Mouse (Mus musculus) lung, embryonic 14.5 days (tissue): ENCODE measurements around the gene Tns3. TPM values are rescaled to one million over a fixed set of nuclear protein-coding genes. Genes with fewer than 3 reads are reported as not detected.

Experiments
- ATAC-seq: fragments of 200-750 bp; cut with Nextera tagmentation; 2 replicates; pipeline ENCODE4 v1.8.0; 2017; ENCODE audit warnings: mild to moderate bottlenecking, moderate TSS enrichment, moderate library complexity; ENCODE audit not compliant: insufficient read depth
- DNase-seq: peaks from one replicate; pipeline ENCODE4 v3.0.0-alpha.2; 2015
- H3K27ac ChIP-seq: fragments of 300-500 bp; sonication (generic); 2 replicates; pipeline ENCODE4 v1.5.1; 2014; ENCODE audit warnings: low read depth, mild to moderate bottlenecking, moderate library complexity
- H3K27me3 ChIP-seq: fragments of 300-500 bp; sonication (generic); 2 replicates; pipeline ENCODE4 v1.6.1; 2014; ENCODE audit warnings: low read length, control low read depth; ENCODE audit not compliant: insufficient read depth
- H3K36me3 ChIP-seq: fragments of 300-500 bp; sonication (generic); 2 replicates; pipeline ENCODE4 v1.6.1; 2014; ENCODE audit warnings: control low read depth; ENCODE audit not compliant: insufficient read depth
- H3K4me1 ChIP-seq: fragments of 300-500 bp; sonication (generic); 2 replicates; pipeline ENCODE4 v1.6.1; 2014; ENCODE audit warnings: antibody characterized with exemption, control low read depth; ENCODE audit not compliant: insufficient read depth
- H3K4me2 ChIP-seq: fragments of 300-500 bp; sonication (generic); 2 replicates; pipeline ENCODE4 v1.6.1; 2014; ENCODE audit warnings: mild to moderate bottlenecking
- H3K4me3 ChIP-seq: fragments of 300-500 bp; sonication (generic); 2 replicates; pipeline ENCODE4 v1.5.1; 2014; ENCODE audit warnings: low read depth, low read length
- H3K9ac ChIP-seq: fragments of 300-500 bp; sonication (generic); 2 replicates; pipeline ENCODE4 v1.6.1; 2014
- H3K9me3 ChIP-seq: fragments of 300-500 bp; sonication (generic); 2 replicates; pipeline ENCODE4 v1.6.1; 2016; ENCODE audit warnings: low read depth, low read length, control low read depth
- CTCF ChIP-seq: IDR thresholded peaks from 2 replicates; pipeline ENCODE4 v1.5.1; 2016; ENCODE audit warnings: antibody characterized with exemption, low read depth
- whole genome bisulfite sequencing: fragments of 180-500 bp; shearing (Covaris S2); extraction: QIAGEN DNeasy Blood & Tissue Kit; methylation state at CpG from one replicate; pipeline ENCODE4 v1.1.7; 2014; 5-methylcytosine and 5-hydroxymethylcytosine counted together
- polyA plus RNA-seq: library from polyadenylated mRNA; unstranded; fragments of >200 nt; fragmentation: Nextera tagmentation; extraction: Ambion mirVana; gene quantifications from 2 replicates; pipeline ENCODE4 v1.2.1, GENCODE M21; 2014

Gene Tns3
- polyA plus RNA-seq, 1 experiment from 2014 or later, result 41.0 TPM

DNA sequence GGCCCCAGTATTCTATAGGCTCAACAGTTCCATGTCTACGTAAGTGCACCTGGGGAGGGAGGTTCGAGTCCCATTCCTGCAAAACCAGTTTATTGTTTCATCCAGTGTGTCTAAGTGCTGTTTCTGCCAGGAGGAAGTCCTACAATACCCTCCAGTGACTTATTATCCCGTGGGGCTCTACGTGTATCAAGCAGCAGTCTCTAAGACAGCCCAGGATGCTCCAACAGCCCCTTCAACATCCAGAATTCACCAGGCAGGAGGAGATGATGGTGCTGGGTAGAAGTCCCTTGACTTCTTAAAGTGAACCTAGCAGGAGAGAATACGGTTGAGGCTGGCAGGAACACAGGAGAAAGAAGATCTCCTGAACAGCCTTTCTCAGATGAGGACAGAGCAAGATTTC is 462 bp upstream of the Tns3 start:
- Histone ChIP-seq H3K9me3 (no peaks in the 10 kb centered on the region), H3K4me3 (peak overlapping the region; percentile 86), H3K36me3 (no peaks in the 10 kb centered on the region; the same call in 1 of the 2 replicates), H3K27me3 (no peaks in the 10 kb centered on the region), H3K4me2 (peak overlapping the region; percentile 87), H3K9ac (peak overlapping the region; percentile 96), H3K4me1 (peaks cover 23% of the 10 kb centered on the region), H3K27ac (peak overlapping the region; percentile 98)
- ATAC-seq (no peak), DNase-seq (no peak)
- no peak; the same call in 1 of the 2 replicates for TF ChIP-seq CTCF
- WGBS, result 32% methylated on average over 5 of the region's 5 CpGs

GRCm38 (mm10) chr11:8663444-8664392 is 617 bp downstream of the Tns3 start:
- peak; percentile 82 for DNase-seq

DNA sequence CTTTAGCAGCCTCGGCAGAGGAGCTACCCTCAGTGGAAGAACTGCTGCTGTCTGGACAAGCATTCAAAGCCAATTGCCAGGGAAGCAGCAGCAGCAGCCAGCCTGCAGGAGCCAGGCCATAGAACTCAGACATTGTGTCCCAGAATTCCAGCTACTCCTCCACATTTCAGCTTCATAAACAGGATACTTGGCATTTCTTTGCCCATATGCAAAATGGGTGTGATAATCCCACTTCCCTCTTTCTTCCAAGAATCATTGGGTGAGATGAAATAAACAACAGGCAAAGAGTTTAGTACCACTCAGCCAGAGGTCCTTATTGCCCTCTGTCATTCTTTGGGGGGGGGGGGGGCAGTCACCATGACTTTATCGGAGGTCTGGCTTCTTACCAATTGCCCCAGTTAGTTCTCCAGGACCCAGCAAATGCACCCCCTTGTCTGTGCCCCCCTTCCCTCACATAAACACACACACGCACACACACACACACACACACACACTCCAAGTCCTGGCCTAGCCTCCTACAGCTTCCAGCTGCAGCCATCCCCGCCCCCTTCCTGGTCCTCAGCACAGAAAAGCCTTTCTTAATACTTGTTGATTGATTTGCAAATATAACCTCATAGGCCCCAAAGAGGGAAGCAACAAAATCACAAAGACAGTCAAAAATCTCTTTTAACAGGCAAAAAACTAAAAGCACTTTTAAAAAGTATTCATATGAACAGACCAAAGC is 1.5 kb downstream of the Tns3 start:
- Histone ChIP-seq H3K27me3 (no peaks in the 10 kb centered on the region), H3K9me3 (peaks cover 6% of the 10 kb centered on the region; the same call in 1 of the 2 replicates), H3K4me2 (peak overlapping the region; percentile 87), H3K4me1 (peaks cover 29% of the 10 kb centered on the region), H3K36me3 (peaks cover 6% of the 10 kb centered on the region; the same call in 1 of the 2 replicates), H3K9ac (peak overlapping the region; percentile 96), H3K27ac (peak overlapping the region; percentile 98), H3K4me3 (peak overlapping the region; percentile 86)
- TF ChIP-seq CTCF, result no peak
- DNase-seq, result peak; percentile 78
- peak; percentile 65 for ATAC-seq
- 16% methylated on average over 4 of the region's 4 CpGs for WGBS

More at GRCm38 (mm10) chr11:8663444-8664392, 617 bp downstream of the Tns3 start:
- Histone ChIP-seq H3K27me3 (no peaks in the 10 kb centered on the region), H3K4me2 (peak overlapping the region; percentile 87), H3K27ac (peak overlapping the region; percentile 98), H3K9me3 (no peaks in the 10 kb centered on the region), H3K9ac (peak overlapping the region; percentile 96), H3K36me3 (peaks cover 6% of the 10 kb centered on the region; the same call in 1 of the 2 replicates), H3K4me1 (peaks cover 29% of the 10 kb centered on the region), H3K4me3 (peak overlapping the region; percentile 86)
- 2% methylated on average over 49 of the region's 52 CpGs for WGBS
- no peak for TF ChIP-seq CTCF
- ATAC-seq, result peak; percentile 69

DNA sequence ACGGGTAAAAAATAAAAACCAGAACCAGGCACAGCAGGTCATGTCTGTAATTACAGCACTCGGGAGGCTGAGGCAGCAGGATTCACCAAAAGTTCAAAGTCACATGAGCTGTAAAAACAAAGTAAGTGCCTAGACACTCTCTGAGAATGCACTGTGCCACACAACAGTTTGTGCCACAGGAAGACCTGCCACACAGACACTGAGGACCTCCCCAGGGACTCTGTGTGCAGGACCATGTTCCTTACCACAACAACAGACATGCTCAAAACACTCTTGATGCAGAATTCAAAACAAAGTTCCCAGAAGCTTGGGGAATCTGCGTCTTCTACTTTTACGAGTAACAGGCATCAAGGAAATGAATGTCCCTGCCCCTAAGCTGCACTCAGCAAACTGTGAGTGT is 3.4 kb downstream of the Tns3 start:
- peaks cover 6% of the 10 kb centered on the region; the same call in 1 of the 2 replicates for H3K36me3 ChIP-seq
- H3K9me3 ChIP-seq, result peaks cover 7% of the 10 kb centered on the region; the same call in 1 of the 2 replicates
- no peak overlapping the region for H3K9ac ChIP-seq
- no peak overlapping the region; the same call in 1 of the 2 replicates for H3K4me2 ChIP-seq
- 50% methylated on average over 4 of the region's 4 CpGs for WGBS
- no peak overlapping the region for H3K27ac ChIP-seq
- H3K27me3 ChIP-seq, result no peaks in the 10 kb centered on the region
- H3K4me3 ChIP-seq, result no peak overlapping the region
- no peak for ATAC-seq
- peaks cover 39% of the 10 kb centered on the region for H3K4me1 ChIP-seq
- no peak for DNase-seq
- TF ChIP-seq CTCF, result no peak

- Histone ChIP-seq H3K4me3 (no peak overlapping the region), H3K4me2 (peak overlapping the region; percentile 45), H3K27ac (peak overlapping the region; percentile 58; the same call in 1 of the 2 replicates), H3K9ac (no peak overlapping the region), H3K9me3 (peaks cover 7% of the 10 kb centered on the region; the same call in 1 of the 2 replicates), H3K27me3 (no peaks in the 10 kb centered on the region), H3K4me1 (peaks cover 39% of the 10 kb centered on the region), H3K36me3 (peaks cover 6% of the 10 kb centered on the region; the same call in 1 of the 2 replicates)
- TF ChIP-seq CTCF, result no peak
- no peak for ATAC-seq
- peak; percentile 67 for DNase-seq
- 32% methylated on average over 9 of the region's 9 CpGs for WGBS
These were observed 4.5 kb downstream of the Tns3 start for GRCm38 (mm10) chr11:8659851-8660250.

- peak overlapping the region; percentile 51; the same call in 1 of the 2 replicates for H3K27ac ChIP-seq
- no peak overlapping the region for H3K4me2 ChIP-seq
- no peak for DNase-seq
These were observed 5.3 kb downstream of the Tns3 start for GRCm38 (mm10) chr11:8659061-8659460.

More at GRCm38 (mm10) chr11:8659061-8659460, 5.3 kb downstream of the Tns3 start:
- Histone ChIP-seq H3K9ac (no peak overlapping the region), H3K4me3 (no peak overlapping the region), H3K27me3 (no peaks in the 10 kb centered on the region), H3K36me3 (peaks cover 6% of the 10 kb centered on the region; the same call in 1 of the 2 replicates), H3K9me3 (peaks cover 7% of the 10 kb centered on the region; the same call in 1 of the 2 replicates), H3K4me1 (peaks cover 42% of the 10 kb centered on the region)
- 56% methylated on average over 6 of the region's 6 CpGs for WGBS
- no peak for ATAC-seq
- no peak for TF ChIP-seq CTCF
